Mouse (Mus musculus): Measurements from ENCODE around the gene Zan.

The Zan gene

DNA sequence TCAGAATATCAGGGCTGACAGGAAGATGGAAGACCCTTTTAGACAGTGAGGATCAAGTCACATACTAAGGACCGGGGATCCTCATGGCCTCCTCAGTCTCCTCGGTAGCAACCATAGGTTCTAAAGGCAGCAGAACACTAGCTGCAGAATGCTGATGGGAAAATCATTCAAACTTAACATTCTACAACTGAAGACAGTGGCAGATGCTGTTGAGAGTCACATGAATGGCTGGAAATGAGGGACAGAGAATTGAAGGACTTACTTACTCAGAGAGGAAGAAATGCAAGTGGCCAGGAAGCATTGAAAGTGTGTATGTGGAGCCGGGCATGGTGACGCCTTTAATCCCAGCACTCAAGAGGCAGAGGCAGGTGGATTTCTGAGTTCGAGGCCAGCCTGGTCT lies at the start of gene Zan:
Gene Zan, minus strand, starts transcription at position 101 of the 400 bp plus-strand sequence.
- no peak for DNase-seq

DNA sequence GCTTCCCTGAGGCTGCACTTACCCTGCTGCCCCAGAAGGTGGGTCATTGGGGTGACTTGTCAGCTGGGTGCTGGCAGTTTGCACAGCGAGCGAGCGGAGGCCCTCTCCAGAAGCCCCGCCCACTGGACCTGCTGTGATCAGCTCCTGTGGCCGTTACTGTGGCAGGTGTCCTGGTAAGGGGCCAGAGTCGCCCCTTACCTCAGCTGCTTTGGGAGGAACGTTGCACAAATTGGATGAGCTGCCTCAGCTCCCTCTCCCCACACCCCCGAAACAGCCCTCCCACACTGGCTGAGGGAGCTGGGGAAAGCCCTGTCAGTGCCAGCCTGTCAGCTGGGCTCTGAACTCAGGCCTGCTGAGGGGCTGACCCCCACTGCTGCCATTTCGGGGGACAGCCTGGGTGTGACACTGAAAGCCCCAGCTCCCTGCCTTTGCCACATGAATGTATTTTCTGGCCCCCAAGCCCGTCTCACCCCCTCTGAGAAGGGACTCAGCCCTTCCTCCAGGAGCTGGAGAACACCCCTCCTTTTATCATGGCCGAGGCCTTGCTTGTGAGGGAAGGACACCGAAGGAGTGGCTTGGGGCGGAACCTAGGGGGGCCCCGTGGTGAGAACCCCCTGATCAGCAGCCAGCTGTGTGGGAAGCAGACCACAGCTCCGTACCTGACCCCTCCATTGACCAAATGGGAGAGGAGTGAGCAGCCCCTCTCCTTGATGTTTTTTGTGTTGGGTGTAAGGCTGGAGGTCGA lies 49.5 kb upstream of the Zan start:
- peak; percentile 69 for DNase-seq

DNA sequence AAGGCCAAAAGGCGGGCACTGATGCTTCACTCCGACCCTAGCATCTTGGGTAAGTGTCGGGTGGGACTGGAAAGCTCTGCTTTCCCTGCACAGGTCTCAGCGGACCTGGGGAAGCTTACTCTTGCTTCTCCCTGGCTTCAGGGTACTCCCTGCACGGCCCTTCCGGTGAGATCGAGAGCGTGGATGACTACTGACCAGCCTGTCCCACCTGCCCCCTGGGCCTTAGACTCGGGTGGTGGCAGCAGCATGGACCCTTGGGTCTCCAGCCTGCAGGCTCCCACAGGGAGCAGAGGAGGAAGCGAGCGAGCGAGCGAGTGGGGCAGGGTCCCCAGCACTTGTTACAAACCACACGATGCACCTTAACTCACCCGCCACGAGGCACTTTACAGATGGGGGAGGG lies 48.6 kb upstream of the Zan start:
- peak; percentile 3 for DNase-seq

DNA sequence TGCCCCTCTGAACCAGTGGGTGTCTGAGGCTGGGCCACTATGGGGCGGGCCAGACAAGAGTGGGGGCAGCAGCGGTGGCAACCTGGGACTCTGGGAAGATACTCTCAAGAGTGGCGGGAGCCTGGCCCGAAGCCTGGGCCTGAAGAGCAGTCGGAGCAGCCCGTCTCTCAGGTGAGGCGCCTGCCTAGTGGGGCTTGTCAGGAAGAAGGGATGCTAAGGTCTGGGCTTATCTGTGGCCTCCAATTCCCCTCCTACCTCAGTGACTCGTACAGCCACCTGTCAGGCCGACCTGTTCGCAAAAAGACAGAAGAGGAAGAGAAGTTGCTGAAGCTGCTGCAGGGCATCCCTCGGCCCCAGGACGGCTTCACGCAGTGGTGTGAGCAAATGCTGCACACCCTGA lies 47.8 kb upstream of the Zan start:
- no peak for DNase-seq

DNA sequence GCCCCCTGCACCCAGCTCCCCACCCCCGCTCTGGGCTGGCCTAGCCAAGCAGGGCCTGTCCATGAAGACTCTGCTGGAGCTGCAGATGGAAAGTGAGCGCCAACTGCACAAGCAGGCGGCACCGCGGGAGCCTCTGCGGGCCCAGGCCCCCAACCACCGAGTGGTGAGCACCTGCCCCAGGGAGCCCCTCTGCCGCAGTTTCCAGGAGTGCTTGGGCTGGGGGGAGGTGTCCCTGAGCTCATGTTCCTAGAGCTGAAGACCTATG lies 47.3 kb upstream of the Zan start:
- no peak for DNase-seq

DNA sequence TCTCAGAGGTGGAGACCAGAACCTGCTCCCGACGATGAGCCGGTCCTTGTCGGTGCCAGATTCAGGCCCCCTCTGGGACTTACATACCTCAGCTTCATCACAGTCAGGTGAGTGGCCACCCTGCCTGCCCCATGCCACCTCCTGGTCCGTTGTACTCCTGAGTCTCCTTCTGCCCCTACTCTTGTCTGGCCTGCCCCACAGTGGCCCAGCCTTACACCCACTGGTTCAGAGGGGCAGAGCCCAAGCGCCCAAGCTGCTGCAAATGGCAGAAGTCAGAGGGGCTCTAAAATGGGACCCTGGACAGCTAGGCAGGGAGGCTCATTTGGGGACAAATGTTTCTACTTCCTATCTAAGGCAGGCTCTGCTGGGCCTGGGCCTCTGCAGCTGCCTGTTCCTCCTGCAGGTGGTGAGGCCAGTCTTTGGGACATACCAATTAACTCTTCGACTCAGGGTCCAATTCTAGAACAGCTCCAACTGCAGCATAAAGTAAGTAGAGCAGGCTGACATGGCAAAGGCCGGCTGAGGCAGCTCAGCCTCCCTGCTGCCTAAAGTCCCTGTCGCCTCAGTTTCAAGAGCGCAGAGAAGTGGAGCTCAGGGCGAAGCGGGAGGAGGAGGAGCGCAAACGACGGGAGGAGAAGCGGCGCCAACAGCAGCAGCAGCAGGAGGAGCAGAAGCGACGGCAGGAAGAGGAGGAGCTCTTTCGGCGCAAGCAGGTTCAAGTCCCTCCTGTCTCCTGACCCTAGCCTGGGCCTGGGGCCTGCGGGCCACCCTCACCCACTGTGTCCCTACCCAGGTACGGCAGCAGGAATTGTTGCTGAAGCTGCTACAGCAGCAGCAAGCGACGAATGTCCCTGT lies 46.8 kb upstream of the Zan start:
- no peak for DNase-seq

DNA sequence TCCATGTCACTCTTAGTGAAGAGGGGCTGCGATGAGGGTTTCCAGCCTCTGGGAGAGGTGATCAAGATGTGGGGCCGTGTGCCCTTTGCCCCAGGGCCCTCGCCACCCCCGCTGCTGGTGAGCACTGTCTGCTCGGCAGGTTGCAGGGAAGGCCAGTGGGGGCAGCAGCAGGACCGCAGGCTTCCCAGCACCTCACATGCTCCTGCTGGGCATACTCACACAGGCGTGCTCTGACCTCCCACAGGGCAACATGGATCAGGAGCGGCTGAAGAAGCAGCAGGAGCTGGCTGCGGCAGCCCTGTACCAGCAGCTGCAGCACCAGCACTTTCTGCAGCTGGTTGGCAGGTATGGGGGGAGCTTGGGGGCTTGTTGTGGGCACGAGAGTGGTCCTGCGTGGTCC lies 45.8 kb upstream of the Zan start:
- no peak for DNase-seq

DNA sequence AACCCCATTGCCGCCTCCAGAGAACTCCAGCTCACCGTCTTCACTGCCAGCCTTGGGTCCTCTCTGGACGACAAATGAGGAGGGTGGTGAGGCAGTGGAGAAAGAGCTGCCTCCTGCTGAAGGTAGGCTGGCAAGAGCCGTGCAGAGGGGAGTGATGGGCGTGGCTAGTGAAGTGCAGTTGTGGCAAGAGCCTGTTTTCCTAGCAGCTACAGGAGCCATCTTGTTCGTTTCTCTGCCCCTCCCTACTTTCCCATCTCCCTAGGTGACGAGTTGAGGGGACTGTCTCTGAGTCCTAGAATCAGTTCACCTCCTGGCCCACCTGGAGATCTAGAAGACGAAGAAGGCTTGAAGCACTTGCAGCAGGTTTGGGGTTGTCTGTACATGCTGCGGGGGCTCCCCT lies 45.0 kb upstream of the Zan start:
- DNase-seq: peak; percentile 37

DNA sequence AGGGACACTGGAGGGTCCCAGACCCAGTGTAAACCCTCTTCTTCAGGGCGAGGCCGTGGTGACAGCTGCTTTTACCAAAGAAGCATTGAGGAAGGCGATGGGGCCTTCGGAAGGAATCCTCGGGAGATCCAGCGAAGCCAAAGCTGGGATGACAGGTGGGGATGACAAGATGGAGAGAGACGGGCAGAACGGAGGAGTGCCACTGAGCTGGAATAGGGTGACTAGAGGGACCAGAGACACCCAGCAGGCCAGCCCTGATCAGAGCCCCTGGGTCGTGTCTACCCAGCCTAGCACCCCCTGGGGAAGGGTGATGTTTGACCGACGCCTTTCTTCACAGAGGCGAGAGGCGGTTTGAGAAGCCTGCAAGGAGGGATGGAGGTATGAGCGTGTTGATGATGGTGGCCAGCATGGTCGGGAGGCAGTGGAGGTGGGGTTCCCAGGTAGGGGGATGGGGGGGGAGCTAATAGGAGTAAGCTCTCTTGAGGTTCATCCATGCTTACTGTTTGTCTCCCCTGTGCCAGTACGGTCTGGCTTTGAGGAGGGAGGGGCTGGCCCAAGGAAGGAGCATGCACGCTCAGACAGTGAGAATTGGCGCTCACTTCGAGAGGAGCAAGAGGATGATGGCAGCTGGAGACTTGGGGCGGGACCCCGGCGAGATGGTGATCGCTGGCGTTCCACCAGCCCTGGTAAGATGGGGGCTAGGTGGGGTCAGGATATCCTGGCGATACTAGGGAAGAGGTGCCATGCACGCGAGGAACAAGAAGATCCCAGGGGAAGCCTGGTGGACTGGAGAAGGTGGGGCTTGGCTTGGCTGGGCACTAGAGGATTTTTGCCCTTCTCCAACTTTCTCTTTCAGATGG lies 43.1 kb upstream of the Zan start:
- DNase-seq: peak; percentile 1

DNA sequence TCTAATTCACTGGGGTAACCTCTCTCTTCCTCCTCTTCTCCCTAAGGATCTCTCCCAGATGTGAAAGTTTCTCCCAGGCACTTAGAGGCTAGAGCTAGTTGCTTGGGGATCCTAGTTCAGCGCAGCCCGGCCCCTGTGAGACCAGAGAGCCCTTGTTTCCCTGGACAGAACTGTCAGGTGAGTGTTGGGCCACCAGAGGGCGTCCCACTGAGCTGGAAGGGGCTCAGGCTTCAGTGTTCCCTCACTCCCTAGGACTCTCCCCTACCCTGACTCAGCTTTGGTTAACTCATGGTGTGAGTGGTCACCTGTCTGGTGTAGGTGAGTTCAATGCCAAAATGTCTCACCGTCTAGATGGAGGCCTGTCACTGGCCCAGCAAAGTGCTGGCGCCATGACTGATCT lies 41.6 kb upstream of the Zan start, which contains the start of gene Gigyf1:
Gene Gigyf1, plus strand, starts transcription at position 113 of the 400 bp plus-strand sequence.
- peak; percentile 58 for DNase-seq

DNA sequence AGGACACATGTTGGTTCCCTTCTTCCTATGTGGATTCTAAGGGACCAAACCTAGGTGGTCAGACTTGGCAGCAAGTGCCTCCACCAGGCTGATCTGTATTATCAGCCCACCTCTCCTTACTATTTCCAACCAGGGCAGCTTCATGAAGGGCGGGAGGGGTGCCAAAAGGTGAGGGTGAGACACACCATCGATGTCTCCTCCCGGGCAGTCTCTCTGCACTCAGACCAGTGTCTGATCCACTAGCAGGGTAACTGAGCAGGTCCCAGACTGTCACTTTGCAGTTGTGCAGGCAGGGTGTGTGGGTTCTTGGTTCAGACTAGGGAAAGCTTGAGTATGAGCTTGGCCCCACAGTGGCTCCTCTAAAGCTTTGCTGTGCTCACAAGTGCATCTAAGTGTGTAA lies 37.9 kb upstream of the Zan start:
- no peak for DNase-seq

DNA sequence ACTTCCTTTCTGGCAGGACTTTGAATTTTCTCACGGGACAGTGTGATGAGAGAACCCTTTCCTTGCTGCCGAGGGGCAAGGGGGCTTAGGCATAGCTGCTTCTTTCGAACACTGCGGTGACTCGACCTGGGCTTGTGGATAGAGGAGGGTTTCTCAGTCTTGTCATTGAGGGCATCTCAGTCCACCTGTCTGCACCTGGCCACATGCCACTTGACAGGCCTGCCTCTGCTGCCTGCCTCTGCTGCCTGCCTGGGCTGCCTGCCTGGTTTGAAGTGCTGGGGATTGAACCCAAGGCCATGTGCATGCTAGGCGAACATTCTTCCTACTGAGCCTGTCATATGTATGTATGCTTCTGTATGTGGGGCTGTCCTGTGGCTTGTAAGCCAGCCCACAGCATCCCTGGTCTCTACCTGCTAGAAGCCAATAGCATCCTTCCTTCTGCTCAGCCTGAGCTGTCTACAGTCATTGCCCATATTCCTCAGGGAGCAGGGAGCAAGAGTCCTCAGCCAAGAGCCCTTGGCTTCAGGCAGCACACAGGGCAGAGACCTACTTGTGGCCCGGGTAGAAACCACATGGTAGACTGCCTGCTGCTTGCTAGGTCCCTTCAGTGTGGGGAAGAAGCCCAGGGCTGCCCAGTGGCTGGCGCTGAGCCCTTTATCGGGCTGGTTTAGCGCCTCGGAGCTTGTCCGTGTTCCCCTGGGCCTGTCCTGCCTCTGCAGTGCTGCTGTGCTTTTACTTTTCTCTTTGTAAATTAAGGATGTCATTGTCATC lies 37.3 kb upstream of the Zan start:
- no peak for DNase-seq

DNA sequence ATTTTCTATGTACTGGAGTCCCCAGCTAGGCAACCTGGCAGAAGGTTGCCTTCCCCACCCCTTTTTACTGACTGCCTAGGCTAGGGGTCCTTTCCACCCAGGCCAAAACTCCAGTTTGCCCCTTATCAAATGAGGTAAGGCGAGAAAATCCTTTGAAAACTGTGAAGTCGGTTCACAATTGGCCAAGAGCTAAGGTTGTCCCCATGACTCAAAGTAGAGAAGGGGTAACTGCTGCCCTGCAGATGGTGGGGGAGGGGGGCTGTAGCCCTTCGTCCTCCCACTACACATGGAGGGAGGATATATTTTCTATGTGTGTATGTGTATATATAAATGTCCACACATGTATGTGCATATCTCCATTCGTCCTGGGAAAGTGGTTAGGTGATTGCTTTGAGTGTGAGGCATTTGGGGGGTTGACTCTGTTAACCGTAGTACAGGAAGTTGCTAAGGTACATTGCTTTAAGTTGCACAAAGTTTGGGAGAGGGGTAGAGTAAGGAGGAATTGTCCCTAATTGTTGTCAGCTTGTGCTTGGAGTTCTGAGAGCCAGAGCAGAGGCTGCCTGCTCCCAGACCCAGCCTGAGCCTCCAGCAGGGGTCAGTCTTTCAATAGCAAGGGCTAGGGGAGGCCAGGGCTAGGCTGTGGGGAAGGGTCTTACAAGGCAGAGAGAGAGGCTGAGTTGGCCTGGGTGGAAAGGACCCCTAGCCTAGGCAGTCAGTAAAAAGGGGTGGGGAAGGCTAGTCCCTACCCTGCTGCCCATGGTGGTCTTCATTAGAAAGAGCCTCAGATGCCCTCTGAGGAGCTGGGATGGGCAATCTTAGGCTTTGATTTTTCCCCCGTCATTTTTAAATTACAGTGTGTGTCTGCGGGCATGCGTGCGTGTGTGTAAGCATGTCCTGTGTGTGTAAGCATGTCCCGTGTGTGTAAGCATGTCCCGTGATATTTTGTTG lies 36.3 kb upstream of the Zan start:
- DNase-seq: peak; percentile 63

DNA sequence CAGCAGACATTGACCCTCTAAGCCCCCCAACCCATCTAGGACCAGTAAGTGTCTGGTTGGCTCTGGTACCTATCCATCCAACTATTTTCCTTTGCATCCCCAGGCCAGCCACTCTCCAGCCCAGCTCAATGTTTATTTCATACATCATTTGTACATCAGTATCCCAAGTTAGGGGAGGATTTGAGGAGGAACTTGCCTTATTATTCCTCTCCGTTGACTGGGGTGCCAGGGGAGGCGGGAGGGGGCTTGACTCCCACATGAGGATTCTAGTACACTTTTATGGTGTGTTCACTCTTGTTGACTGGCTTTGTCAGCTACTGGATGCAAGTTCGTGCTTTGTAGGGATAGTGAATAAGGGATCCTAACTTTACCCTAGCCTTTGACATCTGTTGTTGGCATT lies 34.8 kb upstream of the Zan start:
- DNase-seq: no peak

DNA sequence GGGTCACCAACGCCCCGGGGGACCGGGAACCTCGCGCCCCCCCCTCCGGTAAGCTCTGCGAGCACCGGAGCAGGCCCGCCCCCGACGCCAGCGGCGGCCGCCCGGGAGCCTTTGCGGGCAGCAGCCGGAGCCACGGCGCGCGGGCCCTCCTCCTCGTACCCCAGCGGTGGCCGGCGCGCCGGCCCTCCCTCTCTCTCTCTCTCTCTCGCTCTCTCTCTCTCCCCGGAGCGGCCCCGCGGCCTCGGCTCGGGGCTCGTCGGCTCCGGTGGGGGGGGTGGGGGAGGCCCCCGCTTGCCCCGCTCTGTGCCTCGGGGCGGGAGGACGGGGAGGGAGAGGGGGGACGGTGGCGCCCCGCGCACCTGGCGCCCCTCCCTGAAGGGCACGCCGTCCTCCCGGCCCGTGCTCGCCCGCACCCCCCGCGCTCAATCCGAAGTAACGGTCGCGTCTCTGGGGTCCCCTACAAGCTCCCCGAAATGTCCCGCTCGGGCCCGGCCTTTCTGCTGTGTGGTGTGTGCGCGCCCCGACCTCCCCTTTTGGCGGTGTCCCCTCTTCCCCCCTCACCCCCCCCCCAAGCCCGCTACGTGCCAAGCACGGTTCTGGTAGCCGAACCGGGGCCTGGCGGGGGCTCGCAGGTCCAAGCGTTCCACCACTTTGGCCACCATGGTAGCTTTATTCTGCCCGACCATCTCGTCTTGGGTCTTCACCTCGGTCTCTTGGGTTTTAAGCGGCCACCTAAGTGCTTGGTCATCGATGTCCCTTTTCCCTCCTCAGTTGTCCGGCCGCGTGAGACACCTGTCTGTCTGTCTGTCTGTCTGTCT lies 33.9 kb upstream of the Zan start:
- peak; percentile 37 for DNase-seq

DNA sequence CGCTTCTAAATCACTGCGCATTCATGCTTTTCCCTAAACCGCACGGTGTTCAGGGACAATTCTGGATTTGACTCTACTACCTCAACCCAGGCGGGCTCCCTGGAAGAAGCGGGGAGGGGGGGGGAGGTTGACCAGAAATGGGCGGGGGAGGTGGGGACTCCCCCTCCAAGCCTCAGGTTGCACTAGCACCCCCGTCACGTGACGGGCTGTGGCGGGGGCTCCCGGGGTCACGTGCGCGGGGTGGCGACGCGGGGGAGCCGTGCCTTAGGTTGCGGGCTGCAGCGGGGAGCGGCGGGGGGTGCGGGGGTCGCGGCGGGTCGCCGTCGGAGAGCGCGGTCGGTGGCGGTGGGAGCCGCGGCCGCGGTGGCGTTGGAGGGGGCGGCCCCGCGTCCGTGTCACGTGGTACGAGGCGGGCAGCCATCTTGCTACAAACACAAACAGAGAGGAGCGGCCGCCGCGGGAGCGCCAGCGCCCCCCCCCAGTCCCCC lies 33.2 kb upstream of the Zan start:
- peak; percentile 88 for DNase-seq

DNA sequence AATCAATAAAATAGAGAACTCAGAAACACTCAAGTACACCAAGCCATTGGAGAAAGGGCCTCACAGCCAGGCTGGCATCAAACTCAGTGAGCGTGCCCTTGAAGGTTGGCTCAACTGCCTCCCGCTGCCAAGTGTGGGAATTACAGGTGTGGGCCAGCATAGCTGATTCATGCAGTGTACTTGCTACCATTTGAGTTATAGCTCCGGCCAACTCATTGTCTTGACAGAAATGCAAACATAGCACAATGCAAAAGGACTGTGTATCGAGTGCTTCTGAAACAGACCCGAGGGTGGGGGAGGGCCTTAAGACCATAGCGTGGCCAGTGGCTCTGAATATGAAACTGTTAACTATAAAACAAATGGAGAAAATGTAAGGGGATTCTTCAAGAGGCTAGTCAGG lies 27.2 kb upstream of the Zan start:
- DNase-seq: peak; percentile 43

DNA sequence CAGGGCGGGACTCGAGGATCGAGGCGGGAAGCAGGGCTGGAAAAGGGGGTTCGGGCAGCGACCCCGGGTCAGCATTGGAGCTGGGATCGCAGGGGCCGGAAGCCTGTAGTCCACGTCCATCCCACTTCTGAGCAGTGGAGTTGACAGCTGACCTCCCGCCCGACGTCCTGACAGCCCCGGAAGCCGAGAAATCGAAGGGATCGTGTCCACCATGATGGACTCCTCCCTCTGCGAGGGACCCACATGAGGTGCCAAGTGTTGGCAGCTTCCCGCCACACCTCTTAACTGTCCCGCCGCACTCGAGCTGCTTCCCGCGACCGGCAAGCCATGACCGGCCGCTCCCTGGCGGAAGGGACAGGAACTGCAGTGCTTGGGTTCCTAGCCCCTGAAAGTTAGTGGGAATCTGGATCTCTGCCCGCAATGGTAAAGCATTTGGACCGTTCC lies 25.8 kb upstream of the Zan start:
- peak; percentile 94 for DNase-seq

DNA sequence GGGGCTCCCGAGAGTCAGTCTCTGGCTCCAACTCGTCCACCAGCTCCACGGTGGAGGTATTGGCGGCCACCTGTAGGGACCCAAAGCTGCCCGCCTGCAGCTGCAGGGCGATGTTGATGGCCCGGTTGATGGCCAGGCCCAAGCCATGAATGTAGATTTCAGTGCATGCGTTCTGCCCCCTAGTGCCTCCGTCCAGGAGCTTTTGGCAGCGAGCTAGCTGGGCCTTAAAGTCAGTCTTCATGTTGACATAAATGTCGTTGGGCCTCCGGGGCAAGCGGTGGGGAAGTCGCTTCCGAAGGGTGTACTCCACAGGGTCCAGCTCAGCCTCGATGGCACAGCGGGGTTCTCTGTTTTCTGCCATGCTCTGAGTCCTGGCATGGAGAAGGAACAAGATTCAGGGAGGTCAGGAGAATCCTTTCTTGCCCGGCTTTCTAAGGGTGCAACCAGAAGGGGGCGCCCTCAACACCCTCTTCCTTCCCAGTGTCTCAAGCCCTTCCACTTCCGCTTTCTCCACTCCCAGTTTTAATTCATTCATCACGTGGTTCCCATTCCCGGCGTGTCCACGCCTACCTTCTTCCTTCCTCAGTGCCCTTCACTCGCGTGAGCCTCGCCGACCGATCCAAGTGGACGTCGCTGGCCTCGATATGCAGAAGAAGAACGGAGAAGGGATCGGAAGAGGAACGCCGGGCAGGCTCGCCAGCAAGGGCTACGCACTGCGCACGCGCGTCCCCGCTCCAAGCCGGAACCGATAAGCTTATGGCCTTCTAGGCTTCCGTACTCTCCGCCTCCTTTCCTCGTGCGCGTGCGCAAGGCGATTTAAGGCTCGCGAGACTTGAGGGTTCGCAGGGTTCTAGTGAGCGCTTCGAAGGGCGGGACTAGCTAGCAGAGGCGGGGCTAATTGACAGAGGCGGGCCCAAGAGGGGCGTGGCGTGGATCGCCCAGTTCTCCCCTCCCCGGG lies 25.1 kb upstream of the Zan start, which contains the start of gene Pop7:
Gene Pop7, minus strand, starts transcription at position 810 of the 958 bp plus-strand sequence.
- peak; percentile 100 for DNase-seq

All from lung, postnatal 10 days (tissue).